Mouse (Mus musculus) heart, embryonic 16.5 days (tissue): ENCODE measurements around the gene Dlg1. TPM values are rescaled to one million over a fixed set of nuclear protein-coding genes. Genes with fewer than 3 reads are reported as not detected.
A peak's percentile ranks its signal among the peaks of the same experiment; 100 is the strongest.

Experiments
- ATAC-seq: fragments of 200-750 bp; cut with Nextera tagmentation; replicated peaks from 2 replicates; pipeline ENCODE4 v1.8.0; 2017; ENCODE audit warnings: moderate number of reproducible peaks; ENCODE audit not compliant: insufficient read depth, low FRiP score; ENCODE audit errors: extremely low read depth
- H3K27ac ChIP-seq: fragments of 300-500 bp; sonication (generic); 2 replicates; pipeline ENCODE4 v1.5.1; 2014; ENCODE audit warnings: mild to moderate bottlenecking, low read length, control low read depth, moderate library complexity
- H3K27me3 ChIP-seq: fragments of 300-500 bp; sonication (generic); 2 replicates; pipeline ENCODE4 v1.6.1; 2014; ENCODE audit warnings: low read length, mixed read lengths; ENCODE audit not compliant: control insufficient read depth, insufficient read depth
- H3K36me3 ChIP-seq: fragments of 300-500 bp; sonication (generic); 2 replicates; pipeline ENCODE4 v1.6.1; 2014; ENCODE audit not compliant: control insufficient read depth, insufficient read depth
- H3K4me1 ChIP-seq: fragments of 300-500 bp; sonication (generic); 2 replicates; pipeline ENCODE4 v1.6.1; 2014; ENCODE audit warnings: low read length, mixed read lengths; ENCODE audit not compliant: control insufficient read depth, insufficient read depth
- H3K4me2 ChIP-seq: fragments of 300-500 bp; sonication (generic); 2 replicates; pipeline ENCODE4 v1.6.1; 2014; ENCODE audit warnings: low read depth, mild to moderate bottlenecking, control low read depth, low read length
- H3K4me3 ChIP-seq: fragments of 300-500 bp; sonication (generic); 2 replicates; pipeline ENCODE4 v1.5.1; 2014; ENCODE audit warnings: mild to moderate bottlenecking, control low read depth, low read length
- H3K9ac ChIP-seq: fragments of 300-500 bp; sonication (generic); 2 replicates; pipeline ENCODE4 v1.6.1; 2014; ENCODE audit warnings: low read length, control low read depth
- H3K9me3 ChIP-seq: fragments of 300-500 bp; sonication (generic); replicated peaks from 2 replicates; pipeline ENCODE4 v1.6.1; 2016; ENCODE audit warnings: low read length; ENCODE audit not compliant: control insufficient read depth
- WGBS: fragments of 180-500 bp; shearing (Covaris S2); extraction: QIAGEN DNeasy Blood & Tissue Kit; methylation state at CpG from one replicate; pipeline ENCODE4 v1.1.7; 2014; 5-methylcytosine and 5-hydroxymethylcytosine counted together
- polyA plus RNA-seq: library from polyadenylated mRNA; unstranded; fragments of >200 nt; fragmentation: Nextera tagmentation; extraction: Ambion mirVana; gene quantifications from 2 replicates; pipeline ENCODE4 v1.2.1, GENCODE M21; 2015

Dlg1 gene
- 13.7 and 14.2 TPM in 2 replicates for polyA plus RNA-seq

- peak within 1 kb of the TSS; percentile 99 for H3K4me3 ChIP-seq
- no peaks in the 10 kb centered on the region for H3K9me3 ChIP-seq
- H3K27ac ChIP-seq = peak within 1 kb of the TSS; percentile 96
- peaks cover 12% of the 10 kb centered on the region for H3K4me1 ChIP-seq
- peak within 1 kb of the TSS; percentile 98 for H3K9ac ChIP-seq
- peaks cover 4% of the 10 kb centered on the region; the same call in 1 of the 2 replicates for H3K36me3 ChIP-seq
- no peaks in the 10 kb centered on the region for H3K27me3 ChIP-seq
- under 1% methylated on average over 73 of the region's 95 CpGs for WGBS
- H3K4me2 ChIP-seq = peak within 1 kb of the TSS; percentile 97
- peak; percentile 95 for ATAC-seq
These were observed at the start of gene Dlg1 for GRCm38 (mm10) chr16:31663379-31664286. Gene Dlg1, plus strand, starts transcription at chr16:31663443.

- 71% methylated on average over 2 of the region's 2 CpGs for WGBS
- peaks cover 15% of the 10 kb centered on the region for H3K4me1 ChIP-seq
- ATAC-seq = no peak
- H3K9ac ChIP-seq = no peak overlapping the region
- no peak overlapping the region for H3K4me2 ChIP-seq
- no peaks in the 10 kb centered on the region for H3K27me3 ChIP-seq
- H3K4me3 ChIP-seq = no peak overlapping the region
- H3K27ac ChIP-seq = no peak overlapping the region
- H3K9me3 ChIP-seq = no peaks in the 10 kb centered on the region
- H3K36me3 ChIP-seq = no peaks in the 10 kb centered on the region
These were observed 46.9 kb upstream of the Dlg1 start for GRCm38 (mm10) chr16:31616382-31616781.

- no peak for ATAC-seq
- Histone ChIP-seq H3K4me2 (no peak overlapping the region), H3K27ac (no peak overlapping the region), H3K36me3 (no peaks in the 10 kb centered on the region), H3K9ac (no peak overlapping the region), H3K4me3 (no peak overlapping the region), H3K9me3 (no peaks in the 10 kb centered on the region), H3K4me1 (peaks cover 15% of the 10 kb centered on the region), H3K27me3 (no peaks in the 10 kb centered on the region)
These were observed 46.1 kb upstream of the Dlg1 start for GRCm38 (mm10) chr16:31617128-31617527.

- Histone ChIP-seq H3K9ac (no peak overlapping the region), H3K36me3 (no peaks in the 10 kb centered on the region), H3K27me3 (no peaks in the 10 kb centered on the region), H3K9me3 (no peaks in the 10 kb centered on the region), H3K4me3 (peak overlapping the region; percentile 19), H3K4me1 (peaks cover 15% of the 10 kb centered on the region), H3K4me2 (peak overlapping the region; percentile 54), H3K27ac (peak overlapping the region; percentile 61)
- 17% methylated on average over 10 of the region's 10 CpGs for WGBS
- peak; percentile 64 for ATAC-seq
These were observed 45.3 kb upstream of the Dlg1 start for GRCm38 (mm10) chr16:31617823-31618371.

- Histone ChIP-seq H3K27ac (no peak overlapping the region), H3K4me1 (peaks cover 15% of the 10 kb centered on the region), H3K36me3 (no peaks in the 10 kb centered on the region), H3K9me3 (no peaks in the 10 kb centered on the region), H3K4me3 (no peak overlapping the region), H3K4me2 (peak overlapping the region; percentile 54), H3K9ac (peak overlapping the region; percentile 21; the same call in 1 of the 2 replicates), H3K27me3 (no peaks in the 10 kb centered on the region)
- ATAC-seq = no peak
- 49% methylated on average over 9 of the region's 9 CpGs for WGBS
These were observed 44.6 kb upstream of the Dlg1 start for GRCm38 (mm10) chr16:31618671-31619070.

- Histone ChIP-seq H3K9ac (no peak overlapping the region), H3K36me3 (no peaks in the 10 kb centered on the region), H3K9me3 (no peaks in the 10 kb centered on the region), H3K4me3 (no peak overlapping the region), H3K4me2 (no peak overlapping the region), H3K4me1 (peaks cover 15% of the 10 kb centered on the region), H3K27me3 (no peaks in the 10 kb centered on the region), H3K27ac (no peak overlapping the region)
- WGBS = 71% methylated on average over 6 of the region's 6 CpGs
- ATAC-seq = no peak
These were observed 43.4 kb upstream of the Dlg1 start for GRCm38 (mm10) chr16:31619675-31620335.

- no peaks in the 10 kb centered on the region for H3K9me3 ChIP-seq
- 96% methylated on average over 1 of the region's 1 CpGs for WGBS
- no peaks in the 10 kb centered on the region for H3K36me3 ChIP-seq
- no peak overlapping the region for H3K4me2 ChIP-seq
- peaks cover 15% of the 10 kb centered on the region for H3K4me1 ChIP-seq
- H3K27me3 ChIP-seq = no peaks in the 10 kb centered on the region
- H3K27ac ChIP-seq = no peak overlapping the region
- no peak for ATAC-seq
- H3K9ac ChIP-seq = no peak overlapping the region
- no peak overlapping the region for H3K4me3 ChIP-seq
These were observed 40.9 kb upstream of the Dlg1 start for GRCm38 (mm10) chr16:31622356-31622755.

- no peak for ATAC-seq
- WGBS = 84% methylated on average over 6 of the region's 6 CpGs
These were observed 40.1 kb upstream of the Dlg1 start for GRCm38 (mm10) chr16:31623136-31623535.

GRCm38 (mm10) chr16:31624749-31625148, 38.5 kb upstream of the Dlg1 start:
- H3K4me3 ChIP-seq = no peak overlapping the region
- no peaks in the 10 kb centered on the region for H3K27me3 ChIP-seq
- H3K27ac ChIP-seq = no peak overlapping the region
- H3K36me3 ChIP-seq = no peaks in the 10 kb centered on the region
- H3K4me2 ChIP-seq = no peak overlapping the region
- no peak overlapping the region for H3K9ac ChIP-seq
- no peaks in the 10 kb centered on the region for H3K9me3 ChIP-seq
- 44% methylated on average over 1 of the region's 1 CpGs for WGBS
- no peak for ATAC-seq
- peaks cover 7% of the 10 kb centered on the region for H3K4me1 ChIP-seq

More at GRCm38 (mm10) chr16:31623136-31623535, 40.1 kb upstream of the Dlg1 start:
- no peak overlapping the region for H3K9ac ChIP-seq
- H3K9me3 ChIP-seq = no peaks in the 10 kb centered on the region
- H3K27ac ChIP-seq = no peak overlapping the region
- H3K27me3 ChIP-seq = no peaks in the 10 kb centered on the region
- H3K4me1 ChIP-seq = peaks cover 8% of the 10 kb centered on the region
- no peak overlapping the region for H3K4me3 ChIP-seq
- no peak overlapping the region for H3K4me2 ChIP-seq
- no peaks in the 10 kb centered on the region for H3K36me3 ChIP-seq
